ENCODE assay signal across 8 mouse cellular contexts in the genomic region with DNA sequence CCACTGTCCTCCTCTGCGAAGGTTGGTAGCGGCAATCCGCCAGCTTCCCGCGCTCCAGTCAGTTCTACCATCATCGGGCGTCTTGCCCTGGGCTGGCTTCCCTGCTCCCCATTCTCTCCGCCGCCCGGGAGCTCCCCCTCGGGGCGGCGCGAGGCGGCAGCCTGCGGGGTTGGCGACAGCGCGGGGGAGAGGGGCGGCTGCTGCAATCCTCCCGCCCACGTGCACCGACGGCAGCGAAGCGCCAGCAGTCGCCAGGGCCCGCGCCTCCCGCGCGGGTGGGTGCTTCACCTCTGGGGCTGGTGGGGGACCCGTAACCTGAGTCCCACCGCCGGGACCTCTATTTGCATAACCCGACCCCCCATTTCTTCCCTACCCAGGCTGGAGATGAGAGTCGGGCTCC. TPM values are rescaled to one million over a fixed set of nuclear protein-coding genes. Genes with fewer than 3 reads are reported as not detected.
DNase-seq lines count a peak whose midpoint lies in the region; ATAC-seq and TF ChIP-seq lines count a peak whose summit lies in the region.

Egr2 (plus strand) TSS at position 220 of the 400 bp plus-strand sequence.

- peak; percentile 12 to 31 for DNase-seq in heart, adult 18-20 months
- DNase-seq in heart, postnatal 25 days (ENCODE audit: low spot score), result no peak
- no peak for DNase-seq in CH12.LX (ENCODE audit: extremely low read depth)
- peak; percentile 35 to 41 for DNase-seq in cerebellum, postnatal 14 days
- peak; percentile 46 for DNase-seq in neural tube, embryonic 11.5 days (ENCODE audit: low spot score)
- no peak for DNase-seq in frontal cortex, postnatal 14 days (ENCODE audit: low spot score in 2 of 2)

- no peak for TF ChIP-seq RAD21 in CH12.LX (IDR thresholded peaks at IDR 0.05; ENCODE audit: low read depth, low read length)

- H3K36me3 ChIP-seq in CH12.LX (replicated peaks in 1 of 2; ENCODE audit: control insufficient read depth in 1 of 2, insufficient read depth in 1 of 2, low read length in 1 of 2), result peaks cover 0 to 3% of the 10 kb centered on the region in 2 experiments
- H3K36me3 ChIP-seq in heart, embryonic 14.5 days (ENCODE audit: control insufficient read depth, insufficient read depth, low read length), result no peaks in the 10 kb centered on the region
- H3K36me3 ChIP-seq in limb, embryonic 13.5 days, result no peaks in the 10 kb centered on the region
- H3K36me3 ChIP-seq in neural tube, embryonic 11.5 days (ENCODE audit: control insufficient read depth, insufficient read depth, low read length), result no peaks in the 10 kb centered on the region

- TF ChIP-seq CTCF in CH12.LX (conservative IDR thresholded peaks at IDR 0.05 in 1 of 2, IDR thresholded peaks at IDR 0.05 in 1 of 2; ENCODE audit: low read depth in 2 of 2, low read length in 2 of 2), result no peak

- in situ Hi-C loops in CH12.LX (cut with MboI; ENCODE audit: low pct_ligation_motif_present, low pct_unique_long_range_greater_than_20kb, low sequenced_read_pairs), result loop anchor here (25.0 kb wide), 1 partner anchor 223 kb away; no protein-coding TSS in a partner anchor

- no peak for ATAC-seq in heart, embryonic 14.5 days (ENCODE audit: insufficient number of reproducible peaks, insufficient read depth, low FRiP score, low read depth)
- ATAC-seq in limb, embryonic 13.5 days (ENCODE audit: low FRiP score, low read depth), result no peak
- no peak for ATAC-seq in neural tube, embryonic 11.5 days (ENCODE audit: insufficient read depth, low FRiP score, low TSS enrichment)

- WGBS in heart, embryonic 14.5 days, result under 1% methylated on average over 36 of the region's 37 CpGs
- WGBS in limb, embryonic 13.5 days, result under 1% methylated on average over 28 of the region's 37 CpGs
- WGBS in neural tube, embryonic 11.5 days, result 0% methylated on average over 37 of the region's 37 CpGs

- H3K27me3 ChIP-seq in CH12.LX (replicated peaks), result peaks cover 10% of the 10 kb centered on the region
- peaks cover 60% of the 10 kb centered on the region for H3K27me3 ChIP-seq in heart, embryonic 14.5 days (ENCODE audit: control insufficient read depth, insufficient read depth, low read length)
- peaks cover 89% of the 10 kb centered on the region for H3K27me3 ChIP-seq in limb, embryonic 13.5 days
- peaks cover 61% of the 10 kb centered on the region for H3K27me3 ChIP-seq in neural tube, embryonic 11.5 days (ENCODE audit: control insufficient read depth, insufficient read depth, low read length)

- H3K9me3 ChIP-seq in CH12.LX (replicated peaks; ENCODE audit: low read length), result peaks cover 8% of the 10 kb centered on the region
- no peaks in the 10 kb centered on the region for H3K9me3 ChIP-seq in heart, embryonic 14.5 days (ENCODE audit: control insufficient read depth, low read length)
- H3K9me3 ChIP-seq in limb, embryonic 13.5 days, result no peaks in the 10 kb centered on the region
- H3K9me3 ChIP-seq in neural tube, embryonic 11.5 days (ENCODE audit: control insufficient read depth, low read length), result no peaks in the 10 kb centered on the region

- no peaks in the 10 kb centered on the region for H3K79me2 ChIP-seq in CH12.LX (replicated peaks; ENCODE audit: control insufficient read depth, extremely low read depth, insufficient read depth, poor library complexity, severe bottlenecking)

- peak within 1 kb of the TSS; percentile 20 to 87 (median 54) for H3K4me3 ChIP-seq in CH12.LX (replicated peaks in 1 of 3; ENCODE audit: low read depth in 2 of 3, low read length in 2 of 3, poor library complexity in 1 of 3)
- peak within 1 kb of the TSS; percentile 71 for H3K4me3 ChIP-seq in heart, embryonic 14.5 days (ENCODE audit: control insufficient read depth in 1 of 2, insufficient read depth in 1 of 2, low read depth in 1 of 2, low read length in 2 of 2)
- peak within 1 kb of the TSS; percentile 64 for H3K4me3 ChIP-seq in limb, embryonic 13.5 days
- H3K4me3 ChIP-seq in neural tube, embryonic 11.5 days (ENCODE audit: low read depth, low read length), result peak within 1 kb of the TSS; percentile 38

- H3K4me2 ChIP-seq in CH12.LX (ENCODE audit: insufficient read depth, low read depth, poor library complexity, severe bottlenecking), result peak within 1 kb of the TSS; percentile 94
- peak within 1 kb of the TSS; percentile 98 for H3K4me2 ChIP-seq in heart, embryonic 14.5 days (ENCODE audit: low read length)
- H3K4me2 ChIP-seq in limb, embryonic 13.5 days (replicated peaks), result peak within 1 kb of the TSS; percentile 98
- H3K4me2 ChIP-seq in neural tube, embryonic 11.5 days (ENCODE audit: low read depth), result peak within 1 kb of the TSS; percentile 93

- dilution Hi-C loops in CH12.LX (cut with MboI; ENCODE audit: extremely low pct_ligation_motif_present, extremely low pct_unique_long_range_greater_than_20kb, low sequenced_read_pairs), result no loop called here

- no peak within 1 kb of the TSS for H3K27ac ChIP-seq in CH12.LX (ENCODE audit: insufficient read depth, low read depth)
- H3K27ac ChIP-seq in heart, embryonic 14.5 days (replicated peaks in 1 of 2; ENCODE audit: control insufficient read depth in 1 of 2, insufficient read depth in 1 of 2, low read depth in 2 of 2, low read length in 2 of 2), result no peak within 1 kb of the TSS
- no peak within 1 kb of the TSS for H3K27ac ChIP-seq in limb, embryonic 13.5 days
- H3K27ac ChIP-seq in neural tube, embryonic 11.5 days (ENCODE audit: low read depth, low read length), result no peak within 1 kb of the TSS

- H3K9ac ChIP-seq in CH12.LX (ENCODE audit: insufficient read depth, low read depth), result peak within 1 kb of the TSS; percentile 29
- H3K9ac ChIP-seq in heart, embryonic 14.5 days (ENCODE audit: low read length), result peak within 1 kb of the TSS; percentile 69
- H3K9ac ChIP-seq in limb, embryonic 13.5 days, result peak within 1 kb of the TSS; percentile 57
- no peak within 1 kb of the TSS for H3K9ac ChIP-seq in neural tube, embryonic 11.5 days (ENCODE audit: low read length)

- peaks cover 2 to 8% of the 10 kb centered on the region in 2 experiments; a peak in 3 of 4 replicates for H3K4me1 ChIP-seq in CH12.LX (ENCODE audit: control insufficient read depth in 1 of 2, insufficient read depth in 2 of 2)
- H3K4me1 ChIP-seq in heart, embryonic 14.5 days (ENCODE audit: control insufficient read depth in 2 of 2, insufficient read depth in 2 of 2, low read length in 2 of 2), result peaks cover 3 to 32% of the 10 kb centered on the region in 2 experiments; a peak in 3 of 4 replicates
- peaks cover 34% of the 10 kb centered on the region for H3K4me1 ChIP-seq in limb, embryonic 13.5 days
- H3K4me1 ChIP-seq in neural tube, embryonic 11.5 days (ENCODE audit: control insufficient read depth, insufficient read depth, low read length), result peaks cover 20% of the 10 kb centered on the region; the same call in 1 of the 2 replicates

- intact Hi-C loops in heart, postnatal 25 days (cut with DNase I), result loop anchor here (5.0 to 10.0 kb wide), 3 partner anchors 112 to 450 kb away; no protein-coding TSS in a partner anchor

- no peak for TF ChIP-seq EP300 in CH12.LX (IDR thresholded peaks at IDR 0.05; ENCODE audit: low read length)

- TF ChIP-seq POLR2A in CH12.LX (IDR thresholded peaks at IDR 0.05; ENCODE audit: low read depth, low read length), result no peak

TF ChIP-seq in CH12.LX, 34 proteins besides CTCF, POLR2A, EP300 and RAD21:
- TF ChIP-seq CHD2 (IDR thresholded peaks at IDR 0.05; ENCODE audit: low read length), result no peak
- no peak for TF ChIP-seq UBTF (IDR thresholded peaks at IDR 0.05; ENCODE audit: low read depth, low read length)
- TF ChIP-seq HCFC1 (IDR thresholded peaks at IDR 0.05; ENCODE audit: low read depth, low read length), result no peak
- TF ChIP-seq MAZ (IDR thresholded peaks at IDR 0.05; ENCODE audit: low read depth, low read length), result no peak
- no peak for TF ChIP-seq ZMIZ1 (IDR thresholded peaks at IDR 0.05; ENCODE audit: low read depth, low read length)
- TF ChIP-seq TBP (conservative IDR thresholded peaks at IDR 0.05; ENCODE audit: low read depth, low read length), result no peak
- no peak for TF ChIP-seq NELFE (IDR thresholded peaks at IDR 0.05; ENCODE audit: low read depth, low read length)
- TF ChIP-seq MYC (IDR thresholded peaks at IDR 0.05; ENCODE audit: low read depth, low read length), result no peak
- no peak for TF ChIP-seq POLR2AphosphoS2 (IDR thresholded peaks at IDR 0.05; ENCODE audit: low read depth, low read length)
- no peak for TF ChIP-seq MXI1 (IDR thresholded peaks at IDR 0.05; ENCODE audit: low read depth, low read length)
- no peak for TF ChIP-seq ZKSCAN1 (IDR thresholded peaks at IDR 0.05; ENCODE audit: borderline replicate concordance, low read depth, low read length)
- no peak for TF ChIP-seq NRF1 (IDR thresholded peaks at IDR 0.05; ENCODE audit: low read depth, low read length)
- no peak for TF ChIP-seq MEF2A (IDR thresholded peaks at IDR 0.05; ENCODE audit: borderline replicate concordance, low read depth, low read length)

RNA-seq across cellular contexts. Expression of gene Egr2, which starts in this region (rescaled TPM):
- under 1 TPM; 0.75 to 0.92 TPM for total RNA-seq in heart, adult 18-20 months (2021)
- under 1 TPM; 0.39 to 0.61 TPM for total RNA-seq in heart, postnatal 25 days (2021)
- 1.0 and 1.3 TPM in 2 replicates for total RNA-seq in CH12.LX (2012; rRNA removed)
- total RNA-seq in CH12.LX (2014; rRNA removed), result 4.7 and 5.7 TPM in 2 replicates
- polyA plus RNA-seq in CH12.LX (2012; ENCODE audit: insufficient read length, low read depth), result 3.1 and 4.6 TPM in 2 replicates
- 0.80 and 0.93 TPM in 2 replicates for polyA plus RNA-seq in heart, embryonic 14.5 days (2014; fragmentation: Nextera tagmentation; extraction: Ambion mirVana)
- 0.87 and 1.6 TPM in 2 replicates for polyA plus RNA-seq in limb, embryonic 13.5 days (2015; fragmentation: Nextera tagmentation; extraction: Ambion mirVana)
- polyA plus RNA-seq in neural tube, embryonic 11.5 days (2014; fragmentation: Nextera tagmentation; extraction: Ambion mirVana), result 0.76 and 1.1 TPM in 2 replicates

Comparison
In these comparisons a context has a peak if more than half of its experiments do, and no peak if none do; other contexts are left out.
1. Peak in DNase-seq in heart, adult 18-20 months; RNA of the gene not detected or under 1 TPM.
2. DNase-seq: peak in cerebellum, postnatal 14 days (2 of 2) and neural tube, embryonic 11.5 days (single experiment); none in heart, postnatal 25 days (single experiment), CH12.LX (single experiment) and frontal cortex, postnatal 14 days (0 of 2).
3. Peak in every context shown above with its lines, with median percentiles within 50 percentile points of each other: H3K4me2 ChIP-seq and H3K4me3 ChIP-seq.